Mouse (Mus musculus) ovary, adult 10 weeks (tissue): Measurements from ENCODE around the gene Gm38392. TPM values are rescaled to one million over a fixed set of nuclear protein-coding genes. Genes with fewer than 3 reads are reported as not detected.

Experiments
- polyA plus RNA-seq: library from polyadenylated mRNA; stranded (reverse); fragments of 350-450 nt; fragmentation: Illumina TruSeq; extraction: RNeasy Lipid Tissue Mini Kit (QIAGEN cat#74804); gene quantifications from one replicate; pipeline ENCODE4 v1.2.3, GENCODE M21; 2014

The Gm38392 gene
- polyA plus RNA-seq: not detected

DNA sequence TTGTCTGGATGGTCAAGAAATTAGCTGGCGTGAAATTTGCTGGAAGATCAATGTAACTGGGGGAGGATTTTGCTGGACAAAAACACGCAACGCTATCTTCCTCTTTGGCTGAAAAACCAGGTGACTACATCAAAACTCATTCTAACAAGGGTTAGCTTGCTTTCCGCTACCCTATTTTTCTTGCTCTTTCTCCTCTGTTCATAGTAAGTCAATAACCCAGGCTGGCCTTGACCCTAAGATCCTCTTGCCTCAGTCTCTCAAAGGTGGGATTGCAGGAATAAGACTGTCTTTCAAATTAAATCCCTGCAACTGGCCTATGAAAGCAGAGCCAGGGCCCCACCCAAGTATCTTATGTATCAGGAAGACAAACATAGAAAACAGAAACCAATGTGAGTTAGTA, at the start of gene Gm38392:
Gene Gm38392, minus strand, starts transcription at position 101 of the 400 bp plus-strand sequence.

DNA sequence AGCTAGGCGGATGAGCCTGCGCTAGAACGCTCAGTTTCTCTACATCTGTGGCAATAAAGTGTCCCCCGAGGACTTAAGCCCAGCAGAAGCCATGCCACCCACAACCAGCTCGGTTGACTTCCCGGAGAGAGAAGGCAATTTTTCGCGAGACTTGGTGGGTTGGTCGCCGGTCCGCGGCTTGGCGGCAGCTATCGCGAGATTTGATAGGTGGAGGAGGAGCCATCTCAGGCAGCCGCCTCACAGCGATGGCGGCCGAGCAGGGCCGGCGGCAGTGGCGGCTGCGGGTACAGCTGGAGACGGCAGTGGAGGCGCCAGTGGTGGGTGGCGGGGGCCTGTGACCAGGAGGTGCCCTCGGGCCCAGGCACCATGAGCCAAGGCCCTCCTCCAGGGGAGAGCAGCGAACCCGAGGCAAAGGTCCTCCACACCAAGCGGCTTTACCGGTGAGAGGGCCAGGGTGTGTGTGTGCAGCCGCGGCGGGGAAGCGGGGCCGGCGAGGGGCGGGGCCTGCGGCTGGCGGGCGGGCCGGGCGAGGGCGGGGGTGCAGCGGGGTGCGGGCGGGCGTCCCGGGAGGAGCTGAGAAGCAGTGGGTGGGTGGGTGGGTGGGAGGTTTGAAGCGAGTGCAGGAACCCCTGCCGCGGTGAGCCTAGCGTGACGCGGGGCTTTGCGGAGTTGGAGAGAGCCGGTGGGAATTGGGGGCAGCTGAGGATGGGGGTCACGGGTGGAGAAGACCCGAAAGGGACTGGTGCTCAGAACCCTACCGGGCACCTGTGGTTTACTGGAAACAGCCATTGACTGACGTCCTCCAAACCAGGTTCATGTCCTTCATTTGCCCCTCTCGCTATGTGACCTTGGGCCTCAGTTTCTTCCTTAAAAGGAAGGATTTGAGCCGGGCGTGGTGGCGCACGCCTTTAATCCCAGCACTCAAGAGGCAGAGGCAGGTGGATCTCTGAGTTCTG, 49.3 kb upstream of the Gm38392 start, which contains the start of the genes Tmem79 and Smg5:
Gene Tmem79, minus strand, starts transcription at position 91 of the 956 bp plus-strand sequence.
Gene Smg5, plus strand, starts transcription at position 203 of the 956 bp plus-strand sequence.

DNA sequence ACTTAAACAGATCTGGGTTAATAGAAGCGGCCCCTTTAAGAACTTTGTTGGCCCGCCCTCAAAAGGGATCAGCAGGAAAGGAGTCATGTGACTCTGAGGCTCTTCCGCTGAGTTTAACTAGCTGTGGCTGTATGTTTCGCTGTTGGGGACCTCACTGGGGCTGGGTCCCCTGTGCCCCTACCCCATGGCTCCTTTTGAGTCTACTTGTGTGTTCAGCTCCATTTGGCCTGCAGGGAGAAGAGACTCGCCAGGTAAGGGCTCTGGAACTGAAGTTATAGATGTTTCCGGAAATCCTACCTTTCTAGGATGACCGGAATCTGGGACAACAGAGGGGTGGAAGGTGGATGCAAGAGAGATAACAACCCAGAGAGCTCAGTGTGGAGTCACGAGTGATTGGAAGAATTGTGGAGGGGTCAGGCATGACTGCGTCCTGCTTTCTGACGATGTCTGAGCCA, 38.0 kb upstream of the Gm38392 start, which contains the start of gene Glmp:
Gene Glmp, plus strand, starts transcription at position 73 of the 455 bp plus-strand sequence.

DNA sequence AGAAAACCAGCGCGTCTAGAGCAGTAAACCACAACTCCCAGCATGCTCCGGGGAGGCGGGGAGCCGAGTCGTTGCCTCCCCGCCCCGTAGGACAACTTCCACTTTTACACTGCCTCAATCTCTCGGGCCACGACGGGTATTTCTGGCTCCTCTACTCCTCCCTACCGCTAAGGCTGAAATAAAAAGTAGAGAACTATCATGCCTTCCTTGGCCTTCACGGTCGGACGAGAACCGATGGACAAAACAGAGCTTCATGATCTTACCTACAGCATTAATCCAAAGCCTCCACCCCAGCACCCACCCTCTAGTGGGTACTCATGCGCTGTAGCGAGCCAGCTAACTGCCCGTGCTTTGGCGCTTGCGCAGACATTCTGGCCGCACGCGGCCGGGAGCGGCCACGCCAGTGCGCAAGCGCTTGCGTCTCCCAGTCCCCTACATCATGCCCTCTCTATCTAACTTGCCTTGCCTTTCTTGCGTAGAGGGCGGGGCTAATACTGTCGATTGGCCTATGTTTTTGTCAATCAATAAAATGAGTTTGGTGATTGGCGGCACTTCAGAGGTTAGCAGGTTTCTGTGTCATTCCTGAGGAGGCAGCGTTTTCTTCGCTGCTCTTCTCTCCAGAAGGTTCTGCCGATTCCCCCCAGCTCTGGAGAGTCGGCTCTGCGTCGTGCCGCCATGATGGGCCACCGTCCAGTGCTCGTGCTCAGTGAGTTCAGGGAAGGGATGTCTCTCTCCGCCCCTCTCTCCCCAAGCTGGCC, 9.7 kb upstream of the Gm38392 start, which contains the start of the genes Tsacc and Cct3:
Gene Tsacc, minus strand, starts transcription at position 439 of the 758 bp plus-strand sequence.
Gene Cct3, plus strand, starts transcription at position 556 of the 758 bp plus-strand sequence.

DNA sequence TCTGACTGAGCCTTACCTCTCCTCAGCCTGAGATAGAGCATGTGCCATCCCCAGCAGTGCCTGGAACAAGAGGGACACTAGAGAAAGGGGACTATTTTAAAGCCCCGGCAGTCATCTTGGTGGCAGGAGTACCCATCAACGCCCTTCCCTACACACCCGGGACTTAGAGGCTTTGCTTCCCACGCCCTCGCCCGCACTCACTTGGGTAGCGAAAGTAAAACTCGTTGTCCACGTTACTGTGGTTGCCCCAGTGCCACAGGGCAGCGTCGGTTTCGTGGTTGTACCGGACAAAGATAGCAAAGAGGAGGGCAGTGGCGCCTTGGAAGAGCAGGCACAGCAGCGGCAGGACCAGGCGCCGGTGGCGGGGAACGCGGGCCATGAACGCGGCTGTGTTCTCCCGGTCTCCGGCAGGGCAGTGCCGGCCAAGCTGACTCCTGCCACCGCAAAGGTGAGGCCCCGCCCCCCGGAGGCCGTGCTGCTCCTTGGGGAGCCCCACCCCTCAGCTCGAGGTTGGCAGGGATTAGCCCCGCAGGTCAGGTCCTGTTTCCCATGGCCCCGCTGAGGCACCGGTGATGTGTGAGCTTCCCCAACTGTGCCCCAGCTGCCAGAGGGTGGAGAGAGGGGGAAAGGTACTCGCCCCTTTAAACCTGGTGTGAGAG, 32.6 kb downstream of the Gm38392 start, which contains the start of gene Rhbg:
Gene Rhbg, minus strand, starts transcription at position 442 of the 659 bp plus-strand sequence.

Other genes starting within 250 kb of the Gm38392 start
- 8.7 TPM for gene Gpatch4, start 244.1 kb downstream of the Gm38392 start, polyA plus RNA-seq
- gene Naxe, start 228.7 kb downstream of the Gm38392 start, polyA plus RNA-seq: 23.3 TPM
- not detected for gene Ttc24, start 208.9 kb downstream of the Gm38392 start, polyA plus RNA-seq
- 0.88 TPM for gene Iqgap3, start 205.2 kb downstream of the Gm38392 start, polyA plus RNA-seq
- gene Mef2d, start 144.8 kb downstream of the Gm38392 start, polyA plus RNA-seq: 12.0 TPM
- not detected for gene Rhbg, start 32.5 kb downstream of the Gm38392 start, polyA plus RNA-seq
- gene Tsacc, start 9.8 kb upstream of the Gm38392 start, polyA plus RNA-seq: 6.1 TPM
- 183 TPM for gene Cct3, start 9.9 kb upstream of the Gm38392 start, polyA plus RNA-seq
- gene Glmp, start 37.8 kb upstream of the Gm38392 start, polyA plus RNA-seq: 1.7 TPM
- not detected for gene Tmem79, start 48.9 kb upstream of the Gm38392 start, polyA plus RNA-seq
- gene Smg5, start 49.0 kb upstream of the Gm38392 start, polyA plus RNA-seq: 22.4 TPM
- gene Paqr6, start 77.4 kb upstream of the Gm38392 start, polyA plus RNA-seq: 1.00 TPM
- gene Bglap3, start 85.5 kb upstream of the Gm38392 start, polyA plus RNA-seq: not detected
- not detected for gene Bglap2, start 91.5 kb upstream of the Gm38392 start, polyA plus RNA-seq
- gene Bglap, start 97.3 kb upstream of the Gm38392 start, polyA plus RNA-seq: not detected
- gene Pmf1, start 123.1 kb upstream of the Gm38392 start, polyA plus RNA-seq: 5.2 TPM
- gene Slc25a44, start 137.9 kb upstream of the Gm38392 start, polyA plus RNA-seq: 11.5 TPM
- 4.3 TPM for gene Sema4a, start 174.0 kb upstream of the Gm38392 start, polyA plus RNA-seq
- 5.7 TPM for gene Lmna, start 222.7 kb upstream of the Gm38392 start, polyA plus RNA-seq
- gene Mex3a, start 245.2 kb upstream of the Gm38392 start, polyA plus RNA-seq: 26.1 TPM